In genomic region chr11:67588196-67588827, GRCm38 (mm10) we compare ENCODE assay signal across 10 mouse cellular contexts.
DNase-seq lines count a peak whose midpoint lies in the region; ATAC-seq and TF ChIP-seq lines count a peak whose summit lies in the region.
"Had no signal": no experiment of that assay in that cellular context is flagged by ENCODE, and none has a peak within 500 bp of the region (broad histone marks: within the 10 kb centered on the region; RNA-seq: fewer than 3 reads in every experiment).

No protein-coding gene starts in this region.

- no peaks in the 10 kb centered on the region for H3K9me3 ChIP-seq in embryonic facial prominence, embryonic 13.5 days
- H3K9me3 ChIP-seq in embryonic facial prominence, embryonic 10.5 days = no peaks in the 10 kb centered on the region
- no peaks in the 10 kb centered on the region for H3K9me3 ChIP-seq in intestine, postnatal 0 days (ENCODE audit: control insufficient read depth)
- H3K9me3 ChIP-seq in intestine, embryonic 16.5 days (ENCODE audit: control insufficient read depth, low read length) = no peaks in the 10 kb centered on the region
- H3K9me3 ChIP-seq in limb, embryonic 10.5 days (replicated peaks) = no peaks in the 10 kb centered on the region
- H3K9me3 ChIP-seq: embryonic facial prominence, embryonic 12.5 days had no signal

- DNase-seq in embryonic facial prominence, embryonic 10.5 days (ENCODE audit: low spot score) = no peak
- DNase-seq in 3T3-L1 (ENCODE audit: low read depth, low spot score) = peak; percentile 30
- DNase-seq in limb, embryonic 10.5 days (ENCODE audit: low spot score) = no peak
- no peak for DNase-seq in thymus, postnatal 25 days
- no peak for DNase-seq in layer of hippocampus, adult 18-20 months (ENCODE audit: low spot score in 2 of 2)

- ATAC-seq in embryonic facial prominence, embryonic 13.5 days (ENCODE audit: insufficient number of reproducible peaks, insufficient read depth, low FRiP score, low TSS enrichment, low read depth) = no peak
- no peak for ATAC-seq in intestine, postnatal 0 days
- no peak for ATAC-seq in intestine, embryonic 16.5 days

- H3K27ac ChIP-seq in embryonic facial prominence, embryonic 13.5 days = peak overlapping the region; percentile 18; the same call in 1 of the 2 replicates
- H3K27ac ChIP-seq in embryonic facial prominence, embryonic 10.5 days (replicated peaks) = no peak overlapping the region
- no peak overlapping the region for H3K27ac ChIP-seq in intestine, postnatal 0 days (ENCODE audit: low read depth, low read length)
- no peak overlapping the region for H3K27ac ChIP-seq in intestine, embryonic 16.5 days (ENCODE audit: low read length)
- peak overlapping the region; percentile 36; the same call in 1 of the 2 replicates for H3K27ac ChIP-seq in limb, embryonic 10.5 days
- H3K27ac ChIP-seq: embryonic facial prominence, embryonic 12.5 days; kidney, postnatal 0 days had no signal

- H3K4me1 ChIP-seq in embryonic facial prominence, embryonic 13.5 days = peaks cover 8% of the 10 kb centered on the region
- peaks cover 18% of the 10 kb centered on the region for H3K4me1 ChIP-seq in embryonic facial prominence, embryonic 10.5 days
- no peaks in the 10 kb centered on the region for H3K4me1 ChIP-seq in intestine, postnatal 0 days (replicated peaks; ENCODE audit: control insufficient read depth, insufficient read depth, low read length)
- no peaks in the 10 kb centered on the region for H3K4me1 ChIP-seq in intestine, embryonic 16.5 days (ENCODE audit: control insufficient read depth, insufficient read depth, low read length)
- H3K4me1 ChIP-seq in limb, embryonic 10.5 days = peaks cover 13% of the 10 kb centered on the region
- H3K4me1 ChIP-seq: embryonic facial prominence, embryonic 12.5 days had no signal

- no peak overlapping the region for H3K4me2 ChIP-seq in embryonic facial prominence, embryonic 13.5 days
- 0 out of 2 replicates have a peak overlapping the region, but pooled peaks have one; percentile 6 for H3K4me2 ChIP-seq in intestine, postnatal 0 days (replicated peaks; ENCODE audit: low read depth)
- no peak overlapping the region for H3K4me2 ChIP-seq in intestine, embryonic 16.5 days (ENCODE audit: low read depth, low read length)
- H3K4me2 ChIP-seq: embryonic facial prominence, embryonic 12.5 days had no signal

- no peak for TF ChIP-seq CTCF in intestine, postnatal 0 days (IDR thresholded peaks at IDR 0.05; ENCODE audit: low read depth)

- 74% methylated on average over 8 of the region's 8 CpGs for WGBS in embryonic facial prominence, embryonic 13.5 days
- 87% methylated on average over 8 of the region's 8 CpGs for WGBS in embryonic facial prominence, embryonic 10.5 days
- 71% methylated on average over 8 of the region's 8 CpGs for WGBS in intestine, postnatal 0 days
- WGBS in intestine, embryonic 16.5 days = 76% methylated on average over 8 of the region's 8 CpGs
- WGBS in limb, embryonic 10.5 days = 85% methylated on average over 8 of the region's 8 CpGs

- no peak overlapping the region for H3K4me3 ChIP-seq in embryonic facial prominence, embryonic 13.5 days
- no peak overlapping the region for H3K4me3 ChIP-seq in embryonic facial prominence, embryonic 10.5 days
- no peak overlapping the region for H3K4me3 ChIP-seq in intestine, postnatal 0 days (ENCODE audit: low read depth, low read length)
- no peak overlapping the region for H3K4me3 ChIP-seq in intestine, embryonic 16.5 days (ENCODE audit: low read length)
- no peak overlapping the region for H3K4me3 ChIP-seq in limb, embryonic 10.5 days
- H3K4me3 ChIP-seq: embryonic facial prominence, embryonic 12.5 days had no signal

- no peaks in the 10 kb centered on the region for H3K36me3 ChIP-seq in embryonic facial prominence, embryonic 13.5 days
- H3K36me3 ChIP-seq in embryonic facial prominence, embryonic 10.5 days (replicated peaks) = no peaks in the 10 kb centered on the region
- H3K36me3 ChIP-seq in intestine, postnatal 0 days (ENCODE audit: control insufficient read depth, insufficient read depth) = no peaks in the 10 kb centered on the region
- H3K36me3 ChIP-seq in intestine, embryonic 16.5 days (ENCODE audit: control insufficient read depth, insufficient read depth, low read length) = no peaks in the 10 kb centered on the region
- no peaks in the 10 kb centered on the region for H3K36me3 ChIP-seq in limb, embryonic 10.5 days
- H3K36me3 ChIP-seq: embryonic facial prominence, embryonic 12.5 days had no signal

- H3K27me3 ChIP-seq in embryonic facial prominence, embryonic 13.5 days = no peaks in the 10 kb centered on the region
- no peaks in the 10 kb centered on the region for H3K27me3 ChIP-seq in embryonic facial prominence, embryonic 10.5 days (replicated peaks; ENCODE audit: low read depth, poor library complexity, severe bottlenecking)
- H3K27me3 ChIP-seq in intestine, postnatal 0 days (replicated peaks; ENCODE audit: control insufficient read depth, insufficient read depth, low read length) = no peaks in the 10 kb centered on the region
- H3K27me3 ChIP-seq in intestine, embryonic 16.5 days (replicated peaks; ENCODE audit: control insufficient read depth, insufficient read depth, low read length) = no peaks in the 10 kb centered on the region
- H3K27me3 ChIP-seq in limb, embryonic 10.5 days (ENCODE audit: low read depth, poor library complexity, severe bottlenecking) = no peaks in the 10 kb centered on the region
- H3K27me3 ChIP-seq: embryonic facial prominence, embryonic 12.5 days had no signal

- H3K9ac ChIP-seq in embryonic facial prominence, embryonic 13.5 days = no peak overlapping the region
- no peak overlapping the region for H3K9ac ChIP-seq in intestine, postnatal 0 days (ENCODE audit: low read depth, low read length)
- H3K9ac ChIP-seq in intestine, embryonic 16.5 days (ENCODE audit: low read depth, low read length) = no peak overlapping the region
- H3K9ac ChIP-seq: embryonic facial prominence, embryonic 12.5 days had no signal

Comparison
In these comparisons a context has a peak if more than half of its experiments do, and no peak if none do; other contexts are left out.
1. H3K27ac ChIP-seq: peak in embryonic facial prominence, embryonic 13.5 days (single experiment) and limb, embryonic 10.5 days (single experiment); none in embryonic facial prominence, embryonic 10.5 days (single experiment), intestine, postnatal 0 days (single experiment) and intestine, embryonic 16.5 days (single experiment).